In genomic region chr3:142760356-142760755, GRCm38 (mm10) we compare ENCODE assay signal across 22 mouse cellular contexts.
"Had no signal": no experiment of that assay in that cellular context is flagged by ENCODE, and none has a peak within 500 bp of the region (broad histone marks: within the 10 kb centered on the region; RNA-seq: fewer than 3 reads in every experiment).

No protein-coding gene starts in this region.

- DNase-seq: kidney, adult 11 months; kidney, adult 8-10 months; kidney, postnatal 10 days; kidney, postnatal 36 days; left cerebral cortex, postnatal 4 days; liver, postnatal 0 days; lung, embryonic 14.5 days; retina, postnatal 1 day; right cerebral cortex, postnatal 25 days; spleen, adult 18-20 months; thymus, adult 18-20 months; thymus, postnatal 36 days had no signal

- H3K36me3 ChIP-seq: kidney, embryonic 15.5 days; limb, embryonic 12.5 days; limb, embryonic 15.5 days; midbrain, embryonic 12.5 days; midbrain, embryonic 15.5 days; neural tube, embryonic 13.5 days had no signal

- H3K27me3 ChIP-seq: kidney, embryonic 15.5 days; limb, embryonic 12.5 days; limb, embryonic 15.5 days; midbrain, embryonic 12.5 days; midbrain, embryonic 15.5 days; neural tube, embryonic 13.5 days had no signal

- H3K27ac ChIP-seq: kidney, embryonic 15.5 days; limb, embryonic 12.5 days; limb, embryonic 15.5 days; liver, embryonic 14.5 days; macrophage; midbrain, embryonic 12.5 days; midbrain, embryonic 15.5 days; neural tube, embryonic 13.5 days had no signal

- ATAC-seq: liver, postnatal 0 days; lung, postnatal 0 days; midbrain, embryonic 15.5 days had no signal

- H3K9ac ChIP-seq: kidney, embryonic 15.5 days; limb, embryonic 12.5 days; limb, embryonic 15.5 days; liver, embryonic 14.5 days; liver, postnatal 0 days; lung, embryonic 14.5 days; midbrain, embryonic 12.5 days; midbrain, embryonic 15.5 days; neural tube, embryonic 13.5 days had no signal

- H3K4me1 ChIP-seq: limb, embryonic 12.5 days; limb, embryonic 15.5 days; midbrain, embryonic 12.5 days; midbrain, embryonic 15.5 days had no signal

- H3K4me2 ChIP-seq: kidney, embryonic 15.5 days; limb, embryonic 12.5 days; limb, embryonic 15.5 days; liver, embryonic 11.5 days; lung, embryonic 14.5 days; midbrain, embryonic 12.5 days; midbrain, embryonic 15.5 days; neural tube, embryonic 13.5 days had no signal

- H3K9me3 ChIP-seq: kidney, embryonic 15.5 days; limb, embryonic 12.5 days; limb, embryonic 15.5 days; midbrain, embryonic 12.5 days; midbrain, embryonic 15.5 days; neural tube, embryonic 13.5 days had no signal

- H3K4me3 ChIP-seq: kidney, embryonic 15.5 days; limb, embryonic 12.5 days; limb, embryonic 15.5 days; midbrain, embryonic 12.5 days; midbrain, embryonic 15.5 days; neural tube, embryonic 13.5 days had no signal
